Mouse (Mus musculus): ENCODE data around the gene Nfe2l1.

GRCm38 (mm10) chr11:96847240-96847639 is 17.5 kb upstream of the Nfe2l1 start:
- TF ChIP-seq POLR2A (IDR thresholded peaks at IDR 0.05; ENCODE audit: low read depth, low read length) (no peak), CTCF (IDR thresholded peaks at IDR 0.05; ENCODE audit: extremely low read depth, insufficient read depth, insufficient read length, insufficient replicate concordance) (no peak)
